Mouse (Mus musculus) urinary bladder, postnatal 14 days (tissue): ENCODE results near the gene Tmem132c.

Experiments used
- DNase-seq: peaks from one replicate; pipeline ENCODE4 v3.0.0; 2021; ENCODE audit warnings: low spot score

The Tmem132c gene

GRCm38 (mm10) chr5:127610787-127611509 is 369.3 kb downstream of the Tmem132c start:
- DNase-seq: peak; percentile 27

GRCm38 (mm10) chr5:127611881-127612280 is 370.3 kb downstream of the Tmem132c start:
- no peak for DNase-seq

- no peak for DNase-seq
Observed at GRCm38 (mm10) chr5:127612397-127612796, 370.8 kb downstream of the Tmem132c start.
